Mouse (Mus musculus) testis, postnatal 14 days (tissue): ENCODE data around the gene Lztfl1.
"Not testable (repeated sequence)": the region's sequence is repeated elsewhere in the genome, so short reads cannot be mapped to it uniquely, and the experiment has no call there.

Source experiments
- DNase-seq: peaks from one replicate; pipeline ENCODE4 v3.0.0; 2021; ENCODE audit warnings: low spot score

The Lztfl1 gene

DNA sequence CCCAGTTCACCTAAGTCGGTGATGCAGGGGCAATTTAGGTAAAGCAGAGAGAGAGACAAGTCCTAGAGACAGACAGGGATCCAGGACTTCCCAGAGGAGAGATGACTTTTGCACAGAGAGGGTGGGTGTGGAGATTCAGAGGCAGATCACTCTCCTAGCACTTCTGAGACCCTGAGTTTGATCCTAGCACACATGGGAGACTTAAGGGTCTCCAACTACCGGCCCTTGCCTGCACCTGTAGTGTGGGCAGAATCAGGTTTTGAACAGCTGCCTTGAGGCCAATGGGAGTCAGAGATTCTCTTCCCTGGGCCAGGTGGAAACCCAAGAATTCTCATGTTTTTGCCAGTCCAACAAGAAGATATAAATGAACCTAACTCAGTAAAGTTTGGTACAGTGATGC is 38.3 kb downstream of the Lztfl1 start:
- DNase-seq, result no peak

DNA sequence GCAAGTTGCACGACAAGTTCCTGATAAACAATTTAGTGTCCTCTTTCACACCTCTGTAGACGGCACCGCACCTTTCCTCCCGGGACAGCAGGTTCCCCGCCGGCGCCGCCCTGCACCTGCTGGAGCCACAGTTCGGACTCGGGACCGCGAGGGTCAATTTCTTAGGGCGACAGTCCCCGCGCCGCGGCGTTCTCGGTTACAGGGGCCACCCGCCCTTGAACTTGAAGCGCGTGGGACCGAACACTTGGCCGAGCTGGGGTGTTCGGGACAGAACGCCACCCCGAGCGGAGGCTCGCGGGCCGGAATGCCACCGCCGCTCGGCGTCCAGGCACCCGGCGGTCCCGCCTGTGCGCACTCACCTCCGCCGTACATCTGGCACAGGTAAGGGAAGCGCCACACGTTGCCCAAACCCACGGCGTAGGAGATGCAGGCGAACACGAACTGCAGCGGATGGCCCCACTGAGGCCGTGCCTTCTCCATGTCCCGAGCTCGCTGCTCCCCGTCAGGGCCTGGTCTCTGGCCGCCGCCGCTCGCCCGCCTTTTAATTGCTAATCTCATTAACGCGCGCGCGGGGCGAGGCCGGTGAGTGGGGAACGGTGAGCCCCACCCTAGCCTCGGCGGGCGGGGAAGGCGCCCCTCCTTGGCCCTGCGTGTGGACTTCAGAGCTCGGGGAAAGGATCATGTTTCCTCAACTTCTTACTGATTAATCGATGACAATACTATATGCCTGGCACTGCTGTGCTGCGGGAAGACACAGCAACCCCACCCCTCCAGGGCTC is 39.0 kb downstream of the Lztfl1 start, which contains the start of the genes Ccr9 and Slc6a20a:
Gene Ccr9 (plus strand): TSS at position 113 of the 779 bp plus-strand sequence.
Gene Slc6a20a (minus strand): TSS at position 559 of the 779 bp plus-strand sequence.
- DNase-seq, result peak; percentile 18

DNA sequence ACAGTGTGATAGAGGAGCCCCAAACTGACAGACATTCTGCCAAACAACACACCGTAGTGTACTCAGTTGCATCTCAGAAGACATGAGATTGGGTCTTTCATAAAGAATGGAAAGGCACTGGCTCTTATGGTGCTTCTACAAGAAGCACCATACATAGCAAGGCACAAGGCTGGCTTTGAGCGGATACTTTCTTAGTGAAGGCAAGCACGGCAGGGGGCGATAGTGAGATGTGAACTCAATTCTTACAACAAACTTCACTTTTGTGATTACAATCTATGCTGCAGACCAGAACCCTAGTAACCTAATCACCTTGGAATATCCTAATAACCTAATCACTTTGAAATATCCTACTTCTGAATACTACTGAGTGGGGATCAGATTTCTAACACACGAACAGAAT is 51.9 kb downstream of the Lztfl1 start:
- DNase-seq, result no peak

DNA sequence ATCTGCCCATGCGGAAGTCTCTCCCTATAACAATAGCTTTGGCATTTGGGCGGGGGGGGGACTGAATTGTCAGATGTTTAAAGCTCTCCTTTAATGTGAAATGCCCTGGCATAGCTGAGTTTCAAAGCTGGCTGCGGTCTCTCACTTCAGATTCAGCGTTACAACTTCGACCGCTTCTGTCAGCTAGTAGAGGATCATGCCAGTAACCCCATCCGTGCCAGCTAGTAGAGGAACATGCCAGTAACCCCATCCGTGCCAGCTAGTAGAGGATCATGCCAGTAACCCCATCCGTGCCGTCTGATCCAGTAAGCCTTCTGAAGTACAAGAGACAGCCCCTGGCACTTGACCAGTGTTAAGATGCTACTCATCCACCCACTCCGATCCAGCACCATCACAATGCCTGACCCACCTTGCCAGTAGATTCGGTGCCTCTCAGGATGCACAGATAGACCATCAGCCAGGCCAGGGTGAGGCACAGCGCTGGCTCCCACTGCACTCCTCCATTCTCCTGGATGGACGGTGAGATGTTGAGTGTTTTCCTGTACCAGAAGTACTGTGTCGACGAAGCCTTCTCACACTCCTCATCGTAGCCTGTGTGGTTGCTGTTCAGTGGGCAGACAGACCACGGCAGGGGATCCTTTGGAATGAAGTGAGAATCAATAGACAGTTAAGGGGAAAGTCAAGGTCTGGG is 57.4 kb downstream of the Lztfl1 start:
- DNase-seq, result not testable (repeated sequence)

DNA sequence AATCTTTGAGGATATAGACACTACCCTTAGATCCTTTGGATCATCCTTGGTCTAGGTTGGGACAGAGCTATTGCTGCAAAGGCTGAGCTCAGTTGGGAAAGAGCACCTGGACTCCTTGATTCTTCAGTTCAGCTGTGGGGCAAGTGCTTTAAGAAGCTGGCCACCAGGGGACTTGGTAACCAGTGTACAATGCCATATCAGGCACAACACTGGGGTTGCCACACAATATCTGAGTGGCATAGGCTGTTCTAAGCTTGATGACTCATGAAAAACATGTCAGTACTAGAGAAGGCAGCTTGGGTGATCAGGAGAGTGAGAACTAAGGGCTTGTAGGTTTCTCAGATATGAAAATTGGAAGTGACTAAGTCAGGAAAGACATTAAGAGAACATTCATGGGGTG is 58.5 kb downstream of the Lztfl1 start:
- no peak for DNase-seq

DNA sequence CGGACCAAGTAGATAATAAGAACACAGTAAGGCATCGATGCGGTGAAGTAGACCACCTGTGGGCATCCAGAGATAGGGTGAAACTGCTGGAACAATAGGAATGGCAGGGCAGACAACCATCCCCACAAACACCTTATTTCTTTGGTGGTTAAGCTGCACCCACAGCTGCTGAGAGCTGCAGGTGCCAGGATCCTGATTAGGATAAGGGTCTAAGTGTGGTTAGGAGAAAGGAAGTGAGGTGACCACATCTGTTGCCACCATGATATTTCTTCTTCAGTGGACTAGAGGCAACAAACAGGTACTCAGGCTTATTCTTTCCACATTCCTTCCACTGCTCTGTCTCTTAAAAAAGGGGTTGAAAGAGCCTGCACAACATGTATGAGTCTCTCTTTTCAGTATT is 60.0 kb downstream of the Lztfl1 start:
- no peak for DNase-seq

DNA sequence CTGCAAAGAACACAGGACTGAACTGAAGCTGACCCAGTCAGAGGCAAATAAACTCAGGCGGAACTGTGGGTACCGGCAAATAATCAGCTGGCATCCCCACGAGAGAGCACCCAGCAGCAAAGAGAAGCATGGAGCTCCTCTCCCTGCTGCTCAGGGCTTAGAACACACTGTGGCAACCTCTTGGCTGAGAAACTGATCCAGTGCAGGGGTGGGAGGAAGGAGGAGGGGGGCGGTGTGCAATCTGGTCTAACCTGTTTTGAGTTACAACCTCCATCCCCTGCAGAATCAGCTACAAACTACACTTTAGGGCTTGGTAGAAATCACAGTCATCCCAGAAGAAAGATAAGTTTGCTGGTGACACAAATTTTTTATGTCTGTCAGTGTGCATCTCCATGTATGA is 66.1 kb downstream of the Lztfl1 start:
- DNase-seq, result no peak

DNA sequence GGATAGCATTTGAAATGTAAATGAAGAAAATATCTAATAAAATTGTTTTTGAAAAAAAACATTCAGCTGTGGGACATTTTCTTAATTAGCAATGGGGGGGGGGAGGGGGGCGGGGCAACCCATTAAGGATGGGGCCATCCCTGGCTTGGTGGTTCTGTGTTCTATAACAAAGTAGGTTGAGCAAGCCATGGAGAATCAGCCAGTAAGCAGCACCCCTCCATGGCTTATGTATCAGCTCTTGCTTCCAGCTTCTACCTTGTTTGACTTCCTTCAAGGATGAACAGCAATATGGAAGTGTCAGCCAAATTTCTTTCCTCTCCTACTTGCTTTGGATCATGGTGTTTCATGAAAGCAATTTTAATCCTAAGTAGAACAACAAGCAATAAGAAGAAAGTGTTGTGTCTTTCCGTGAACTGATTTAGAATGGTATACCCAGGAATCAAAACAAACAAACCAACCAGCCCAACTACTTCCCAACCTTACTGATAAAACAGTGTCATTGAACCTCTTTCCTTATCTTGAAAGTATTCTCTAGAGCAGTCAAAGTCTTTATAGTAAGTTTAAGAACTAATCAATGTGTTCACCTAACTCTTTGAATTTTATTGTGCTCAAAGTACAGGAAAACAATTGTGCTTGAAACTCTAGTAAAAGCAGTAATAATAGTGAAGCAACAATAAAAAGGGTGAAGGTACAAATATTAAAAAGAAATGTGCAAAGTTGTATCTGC is 67.5 kb downstream of the Lztfl1 start:
- no peak for DNase-seq
